Comparison of ENCODE assay signal across 8 mouse cellular contexts in genomic region chr11:99230261-99231048, GRCm38 (mm10). TPM values are rescaled to one million over a fixed set of nuclear protein-coding genes. Genes with fewer than 3 reads are reported as not detected.
DNase-seq lines count a peak whose midpoint lies in the region; ATAC-seq lines count a peak whose summit lies in the region.

TSS of gene Smarce1 (minus strand) at chr11:99231017.

- H3K27ac ChIP-seq in intestine, embryonic 14.5 days (ENCODE audit: low read depth) = peak within 1 kb of the TSS; percentile 100

- H3K4me3 ChIP-seq in intestine, embryonic 14.5 days (ENCODE audit: low read depth, low read length) = peak within 1 kb of the TSS; percentile 90

- peaks cover 26% of the 10 kb centered on the region for H3K36me3 ChIP-seq in intestine, embryonic 14.5 days (ENCODE audit: control insufficient read depth, insufficient read depth, low read length)

- H3K4me2 ChIP-seq in intestine, embryonic 14.5 days (ENCODE audit: low read length) = peak within 1 kb of the TSS; percentile 98

- no peaks in the 10 kb centered on the region for H3K27me3 ChIP-seq in intestine, embryonic 14.5 days (replicated peaks; ENCODE audit: control insufficient read depth, insufficient read depth, low read length)

- intact Hi-C loops in left cerebral cortex, postnatal 14 days (cut with DNase I) = no loop called here

- H3K4me1 ChIP-seq in intestine, embryonic 14.5 days (replicated peaks; ENCODE audit: control insufficient read depth, insufficient read depth, low read length) = peaks cover 22% of the 10 kb centered on the region

- DNase-seq in adrenal gland, adult 2 months = peak; percentile 89
- DNase-seq in embryo, embryonic 11 days = peak; percentile 90
- DNase-seq in gastrocnemius, postnatal 25 days = peak; percentile 75
- DNase-seq in intestine, embryonic 14.5 days (ENCODE audit: low spot score) = peak; percentile 95
- DNase-seq in left cerebral cortex, postnatal 14 days (ENCODE audit: low spot score in 2 of 2) = peak; percentile 66 to 76
- DNase-seq in right cerebral cortex, postnatal 14 days = peak; percentile 79
- DNase-seq in urinary bladder, postnatal 25 days (ENCODE audit: low spot score) = peak; percentile 72

- no peaks in the 10 kb centered on the region for H3K9me3 ChIP-seq in intestine, embryonic 14.5 days (ENCODE audit: control insufficient read depth, low read length)

- peak; percentile 93 for ATAC-seq in intestine, embryonic 14.5 days (replicated peaks; ENCODE audit: low FRiP score, low TSS enrichment, low read depth)
- peak; percentile 71 for ATAC-seq in megakaryocyte-erythroid progenitor cell, adult 5-6 weeks (replicated peaks; ENCODE audit: low FRiP score, low TSS enrichment, poor library complexity, severe bottlenecking)

- WGBS in intestine, embryonic 14.5 days = under 1% methylated on average over 85 of the region's 87 CpGs

- peak within 1 kb of the TSS; percentile 98 for H3K9ac ChIP-seq in intestine, embryonic 14.5 days (ENCODE audit: low read length)

RNA-seq across cellular contexts. Expression of gene Smarce1, which starts in this region (rescaled TPM):
- total RNA-seq in adrenal gland, adult 2 months (2021) = 10 to 100 TPM; 49.9 to 54.4 TPM
- polyA plus RNA-seq in adrenal gland, adult 2 months (2012; rRNA removed) = 10.0 and 10.3 TPM in 2 replicates
- total RNA-seq in gastrocnemius, postnatal 25 days (2021) = 10 to 100 TPM; 30.4 to 31.3 TPM
- polyA plus RNA-seq in intestine, embryonic 14.5 days (2014; fragmentation: Nextera tagmentation; extraction: Ambion mirVana) = 148 and 150 TPM in 2 replicates
- 10 to 100 TPM; 67.1 to 73.7 TPM for total RNA-seq in left cerebral cortex, postnatal 14 days (2021)
- 113 and 114 TPM in 2 replicates for total RNA-seq in megakaryocyte-erythroid progenitor cell, adult 5-6 weeks (2014; fragmentation: Nextera tagmentation)
- total RNA-seq in megakaryocyte-erythroid progenitor cell, adult 5-6 weeks (2017) = 223 and 323 TPM in 2 replicates

Comparison
In these comparisons a context has a peak if more than half of its experiments do, and no peak if none do; other contexts are left out.
1. Peak in every context shown above with its lines: DNase-seq, ATAC-seq, H3K4me3 ChIP-seq and H3K27ac ChIP-seq.
2. RNA of gene Smarce1 (polyA plus RNA-seq): 148 to 150 TPM in intestine, embryonic 14.5 days; 10.0 to 10.3 TPM in adrenal gland, adult 2 months; every median in the first group is over 10 times any median in the second.